Mouse (Mus musculus): Measurements from ENCODE around the gene Olfr1415. TPM values are rescaled to one million over a fixed set of nuclear protein-coding genes. Genes with fewer than 3 reads are reported as not detected.
"Not testable (repeated sequence)": the region's sequence is repeated elsewhere in the genome, so short reads cannot be mapped to it uniquely, and the experiment has no call there.

The Olfr1415 gene
- not detected in 2 replicates for polyA plus RNA-seq (2016; fragmentation: Nextera tagmentation; extraction: Ambion mirVana)

GRCm38 (mm10) chr1:92496001-92496400 is at the start of gene Olfr1415:
Gene Olfr1415, minus strand, starts transcription at chr1:92496101.
- Histone ChIP-seq H3K27ac (no peak within 1 kb of the TSS), H3K9ac (no peak within 1 kb of the TSS), H3K36me3 (replicated peaks) (no peaks in the 10 kb centered on the region), H3K4me3 (replicated peaks) (no peak within 1 kb of the TSS), H3K4me2 (no peak within 1 kb of the TSS), H3K27me3 (no peaks in the 10 kb centered on the region), H3K4me1 (no peaks in the 10 kb centered on the region), H3K9me3 (no peaks in the 10 kb centered on the region)
- WGBS: 92% methylated on average over 2 of the region's 2 CpGs
- ATAC-seq (ENCODE audit: low FRiP score): no peak

- Histone ChIP-seq H3K36me3 (replicated peaks) (no peaks in the 10 kb centered on the region), H3K9ac (no peak overlapping the region), H3K9me3 (no peaks in the 10 kb centered on the region), H3K4me1 (no peaks in the 10 kb centered on the region), H3K27ac (no peak overlapping the region), H3K4me3 (replicated peaks) (no peak overlapping the region), H3K4me2 (no peak overlapping the region), H3K27me3 (no peaks in the 10 kb centered on the region; the same call in 1 of the 2 replicates)
- no peak for ATAC-seq (ENCODE audit: low FRiP score)
- 49% methylated on average over 2 of the region's 2 CpGs for WGBS
Observed at GRCm38 (mm10) chr1:92539071-92539470, 43.2 kb upstream of the Olfr1415 start.

GRCm38 (mm10) chr1:92536972-92537371 is 41.1 kb upstream of the Olfr1415 start:
- H3K36me3 ChIP-seq (replicated peaks): no peaks in the 10 kb centered on the region
- H3K4me1 ChIP-seq: no peaks in the 10 kb centered on the region
- ATAC-seq (ENCODE audit: low FRiP score): no peak
- no peaks in the 10 kb centered on the region for H3K9me3 ChIP-seq
- H3K4me3 ChIP-seq (replicated peaks): no peak overlapping the region
- WGBS: 52% methylated on average over 4 of the region's 5 CpGs
- H3K27ac ChIP-seq: no peak overlapping the region
- H3K9ac ChIP-seq: no peak overlapping the region
- H3K27me3 ChIP-seq: no peaks in the 10 kb centered on the region; the same call in 1 of the 2 replicates
- H3K4me2 ChIP-seq: no peak overlapping the region

GRCm38 (mm10) chr1:92523764-92524163 is 27.9 kb upstream of the Olfr1415 start:
- H3K9me3 ChIP-seq: no peaks in the 10 kb centered on the region
- no peak for ATAC-seq (ENCODE audit: low FRiP score)
- H3K27ac ChIP-seq: no peak overlapping the region
- H3K4me1 ChIP-seq: 0 out of 2 replicates have a peak, but pooled peaks cover 2% of the 10 kb centered on the region
- H3K4me3 ChIP-seq (replicated peaks): no peak overlapping the region
- H3K27me3 ChIP-seq: 0 out of 2 replicates have a peak, but pooled peaks cover 3% of the 10 kb centered on the region
- H3K9ac ChIP-seq: no peak overlapping the region
- no peaks in the 10 kb centered on the region for H3K36me3 ChIP-seq (replicated peaks)
- no peak overlapping the region for H3K4me2 ChIP-seq
- WGBS: 92% methylated on average over 3 of the region's 3 CpGs

GRCm38 (mm10) chr1:92521376-92521775 is 25.5 kb upstream of the Olfr1415 start:
- WGBS: 27% methylated on average over 10 of the region's 10 CpGs
- no peak for ATAC-seq (ENCODE audit: low FRiP score)
- 0 out of 2 replicates have a peak, but pooled peaks cover 2% of the 10 kb centered on the region for H3K4me1 ChIP-seq

GRCm38 (mm10) chr1:92519046-92519445 is 23.1 kb upstream of the Olfr1415 start:
- Histone ChIP-seq H3K36me3 (replicated peaks) (no peaks in the 10 kb centered on the region), H3K27me3 (0 out of 2 replicates have a peak, but pooled peaks cover 3% of the 10 kb centered on the region), H3K27ac (no peak overlapping the region), H3K4me1 (0 out of 2 replicates have a peak, but pooled peaks cover 2% of the 10 kb centered on the region), H3K9me3 (no peaks in the 10 kb centered on the region), H3K4me3 (replicated peaks) (no peak overlapping the region), H3K4me2 (no peak overlapping the region), H3K9ac (no peak overlapping the region)
- ATAC-seq (ENCODE audit: low FRiP score): no peak
- 88% methylated on average over 6 of the region's 6 CpGs for WGBS

More at GRCm38 (mm10) chr1:92521376-92521775, 25.5 kb upstream of the Olfr1415 start:
- Histone ChIP-seq H3K4me3 (replicated peaks) (no peak overlapping the region), H3K4me2 (no peak overlapping the region), H3K9ac (no peak overlapping the region), H3K27ac (no peak overlapping the region), H3K27me3 (0 out of 2 replicates have a peak, but pooled peaks cover 3% of the 10 kb centered on the region), H3K9me3 (no peaks in the 10 kb centered on the region), H3K36me3 (replicated peaks) (no peaks in the 10 kb centered on the region)

- Histone ChIP-seq H3K9ac (no peak within 1 kb of the TSS), H3K4me3 (replicated peaks) (no peak within 1 kb of the TSS), H3K4me1 (0 out of 2 replicates have a peak, but pooled peaks cover 2% of the 10 kb centered on the region), H3K36me3 (replicated peaks) (no peaks in the 10 kb centered on the region), H3K27me3 (0 out of 2 replicates have a peak, but pooled peaks cover 3% of the 10 kb centered on the region), H3K4me2 (no peak within 1 kb of the TSS), H3K9me3 (no peaks in the 10 kb centered on the region), H3K27ac (no peak within 1 kb of the TSS)
- no peak for ATAC-seq (ENCODE audit: low FRiP score)
- 86% methylated on average over 3 of the region's 3 CpGs for WGBS
Observed at GRCm38 (mm10) chr1:92518561-92518960, 22.7 kb upstream of the Olfr1415 start, which contains the start of gene Olfr1414. Gene Olfr1414, minus strand, starts transcription at chr1:92518661.

GRCm38 (mm10) chr1:92515390-92515789 is 19.5 kb upstream of the Olfr1415 start:
- 87% methylated on average over 11 of the region's 11 CpGs for WGBS
- Histone ChIP-seq H3K27ac (no peak overlapping the region), H3K4me1 (no peaks in the 10 kb centered on the region), H3K9me3 (no peaks in the 10 kb centered on the region), H3K36me3 (replicated peaks) (no peaks in the 10 kb centered on the region), H3K27me3 (0 out of 2 replicates have a peak, but pooled peaks cover 3% of the 10 kb centered on the region), H3K4me2 (no peak overlapping the region), H3K4me3 (replicated peaks) (no peak overlapping the region), H3K9ac (no peak overlapping the region)
- ATAC-seq (ENCODE audit: low FRiP score): no peak

GRCm38 (mm10) chr1:92511646-92512045 is 15.7 kb upstream of the Olfr1415 start:
- not testable (repeated sequence) for H3K27ac ChIP-seq; H3K9me3 ChIP-seq; H3K36me3 ChIP-seq (replicated peaks); H3K4me3 ChIP-seq (replicated peaks); H3K4me2 ChIP-seq; ATAC-seq (ENCODE audit: low FRiP score); H3K9ac ChIP-seq; H3K27me3 ChIP-seq; H3K4me1 ChIP-seq
- WGBS: 87% methylated on average over 5 of the region's 5 CpGs

- ATAC-seq (ENCODE audit: low FRiP score): no peak
- Histone ChIP-seq H3K27me3 (0 out of 2 replicates have a peak, but pooled peaks cover 14% of the 10 kb centered on the region), H3K4me1 (no peaks in the 10 kb centered on the region), H3K9me3 (peaks cover 10% of the 10 kb centered on the region; the same call in 1 of the 2 replicates), H3K4me2 (no peak within 1 kb of the TSS), H3K9ac (no peak within 1 kb of the TSS), H3K36me3 (replicated peaks) (no peaks in the 10 kb centered on the region), H3K4me3 (replicated peaks) (no peak within 1 kb of the TSS), H3K27ac (no peak within 1 kb of the TSS)
Observed at GRCm38 (mm10) chr1:92485013-92485412, 10.9 kb downstream of the Olfr1415 start, which contains the start of gene Olfr1416. Gene Olfr1416, minus strand, starts transcription at chr1:92485113.

GRCm38 (mm10) chr1:92474066-92474578 is 21.8 kb downstream of the Olfr1415 start:
- no peak; the same call in 1 of the 2 replicates for ATAC-seq (ENCODE audit: low FRiP score)
- Histone ChIP-seq H3K4me3 (replicated peaks) (peak overlapping the region; percentile 97), H3K9ac (peak overlapping the region; percentile 90), H3K9me3 (no peaks in the 10 kb centered on the region), H3K4me2 (peak overlapping the region; percentile 86), H3K36me3 (replicated peaks) (peaks cover 19% of the 10 kb centered on the region), H3K27me3 (peaks cover 9% of the 10 kb centered on the region), H3K4me1 (peaks cover 15% of the 10 kb centered on the region), H3K27ac (no peak overlapping the region)
- WGBS: 5% methylated on average over 10 of the region's 10 CpGs

- ATAC-seq (ENCODE audit: low FRiP score): peak; percentile 96
- H3K4me1 ChIP-seq: peaks cover 15% of the 10 kb centered on the region
- peak within 1 kb of the TSS; percentile 90 for H3K9ac ChIP-seq
- WGBS: 1% methylated on average over 67 of the region's 67 CpGs
- H3K36me3 ChIP-seq (replicated peaks): peaks cover 26% of the 10 kb centered on the region
- H3K27ac ChIP-seq: peak within 1 kb of the TSS; percentile 59
- H3K4me2 ChIP-seq: peak within 1 kb of the TSS; percentile 86
- no peaks in the 10 kb centered on the region for H3K9me3 ChIP-seq
- peak within 1 kb of the TSS; percentile 97 for H3K4me3 ChIP-seq (replicated peaks)
- peaks cover 3% of the 10 kb centered on the region; the same call in 1 of the 2 replicates for H3K27me3 ChIP-seq
Observed at GRCm38 (mm10) chr1:92473165-92474041, 22.5 kb downstream of the Olfr1415 start, which contains the start of gene Ndufa10. Gene Ndufa10, minus strand, starts transcription at chr1:92473860.

Data from forebrain, embryonic 12.5 days (tissue).